Mouse (Mus musculus) E14TG2a.4 (cell line): ENCODE data around the gene Nelfb.
A peak's percentile ranks its signal among the peaks of the same experiment; 100 is the strongest.

ENCODE experiments used
- H3K27me3 ChIP-seq: 2 replicates; pipeline ENCODE4 v1.6.1; 2014; ENCODE audit warnings: low read length, control low read depth; ENCODE audit not compliant: insufficient read depth
- H3K36me3 ChIP-seq: 2 replicates; pipeline ENCODE4 v1.6.1; 2014; ENCODE audit warnings: low read length, control low read depth; ENCODE audit not compliant: insufficient read depth
- H3K4me1 ChIP-seq: replicated peaks from 2 replicates; pipeline ENCODE4 v1.6.1; 2014; ENCODE audit warnings: low read depth, low read length, control low read depth
- H3K4me3 ChIP-seq: replicated peaks from 2 replicates; pipeline ENCODE4 v1.5.1; 2014; ENCODE audit warnings: mild to moderate bottlenecking, low read length
- H3K9me3 ChIP-seq: 2 replicates; pipeline ENCODE4 v1.6.1; 2014; ENCODE audit warnings: low read length, control low read depth
- CTCF ChIP-seq: conservative IDR thresholded peaks from 2 replicates; pipeline ENCODE4 v1.5.1; 2014; ENCODE audit warnings: low read length
- NANOG ChIP-seq: IDR thresholded peaks from 2 replicates; pipeline ENCODE4 v1.6.1; 2014; ENCODE audit warnings: borderline replicate concordance, low read length, mixed read lengths
- POU5F1 ChIP-seq: IDR thresholded peaks from 2 replicates; pipeline ENCODE4 v1.6.1; 2014; ENCODE audit warnings: low read length, borderline replicate concordance

Nelfb gene

DNA sequence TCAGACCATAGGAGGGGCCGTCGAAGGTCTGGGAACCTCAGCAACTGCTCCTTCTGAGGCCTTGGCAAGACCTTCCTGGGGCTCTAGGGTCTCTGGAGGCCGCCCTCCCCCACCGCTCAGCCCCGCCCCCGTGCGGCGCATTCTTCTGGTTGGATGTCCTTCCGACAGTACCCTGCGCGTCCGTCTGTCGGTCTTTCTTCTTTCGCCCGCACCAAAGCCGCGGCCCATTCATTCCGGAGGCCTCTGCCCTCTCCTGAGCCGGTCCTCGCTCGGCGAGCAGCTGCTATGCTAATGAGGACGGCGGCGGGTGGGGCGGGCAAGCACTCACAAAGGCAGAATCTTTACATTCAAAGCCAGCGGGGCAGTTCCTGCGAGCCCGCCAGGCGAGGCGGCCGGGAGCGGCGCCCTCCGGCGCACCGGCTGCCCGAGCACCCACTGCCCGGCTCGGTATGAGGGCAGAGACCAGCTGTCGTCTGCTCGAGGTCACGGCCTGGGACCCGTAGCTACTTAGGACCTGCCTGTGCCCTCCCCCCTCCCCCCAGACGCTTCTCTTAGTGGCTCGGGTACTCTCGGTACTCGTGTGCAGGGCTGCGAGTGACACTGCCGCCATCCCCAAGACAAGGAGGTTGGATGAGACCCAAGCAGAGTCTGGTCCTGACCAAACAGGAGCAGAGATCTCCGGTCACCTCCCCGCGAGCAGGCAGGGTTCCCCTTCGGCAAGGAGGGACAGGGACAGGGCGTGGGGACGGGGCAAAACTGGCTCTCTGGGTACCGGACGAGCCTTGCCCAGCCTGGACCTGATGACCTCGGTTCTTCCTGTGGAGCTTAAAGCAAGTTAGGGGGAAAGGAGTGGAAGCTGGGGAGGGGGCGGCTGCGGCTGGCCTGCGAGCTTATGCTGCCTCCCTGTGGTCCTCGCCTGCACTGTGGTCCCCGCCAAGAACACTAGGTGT lies 25.4 kb downstream of the Nelfb start:
- Histone ChIP-seq H3K4me1 (peaks cover 40% of the 10 kb centered on the region), H3K9me3 (no peaks in the 10 kb centered on the region), H3K36me3 (no peaks in the 10 kb centered on the region), H3K27me3 (peaks cover 70% of the 10 kb centered on the region), H3K4me3 (peak overlapping the region; percentile 80)
- peak; percentile 23; the same call in 1 of the 2 replicates for TF ChIP-seq CTCF
- no peak for TF ChIP-seq POU5F1
- no peak for TF ChIP-seq NANOG

DNA sequence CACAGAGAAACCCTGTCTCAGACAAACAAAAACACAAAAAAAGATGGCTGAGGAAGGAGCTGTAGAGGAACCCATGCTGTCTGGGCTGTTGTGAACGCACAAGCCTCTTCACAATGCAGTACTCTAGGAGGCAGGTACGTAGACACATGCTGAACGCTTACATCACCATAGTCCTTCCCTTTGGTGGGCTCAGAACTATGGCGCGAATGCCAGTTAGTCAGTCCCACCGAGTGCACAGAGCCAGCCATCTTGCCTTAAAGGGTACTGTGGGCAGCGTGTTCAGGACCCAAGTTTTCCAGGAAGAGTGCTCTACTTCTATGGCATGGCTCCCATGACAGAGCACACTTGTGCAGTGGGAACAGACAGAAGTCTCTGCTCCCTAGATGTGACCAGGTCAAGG lies 26.8 kb downstream of the Nelfb start:
- no peaks in the 10 kb centered on the region for H3K36me3 ChIP-seq
- H3K4me1 ChIP-seq = peaks cover 49% of the 10 kb centered on the region
- TF ChIP-seq NANOG (no peak), POU5F1 (no peak), CTCF (no peak)
- no peak overlapping the region for H3K4me3 ChIP-seq
- H3K27me3 ChIP-seq = peaks cover 79% of the 10 kb centered on the region
- H3K9me3 ChIP-seq = no peaks in the 10 kb centered on the region

DNA sequence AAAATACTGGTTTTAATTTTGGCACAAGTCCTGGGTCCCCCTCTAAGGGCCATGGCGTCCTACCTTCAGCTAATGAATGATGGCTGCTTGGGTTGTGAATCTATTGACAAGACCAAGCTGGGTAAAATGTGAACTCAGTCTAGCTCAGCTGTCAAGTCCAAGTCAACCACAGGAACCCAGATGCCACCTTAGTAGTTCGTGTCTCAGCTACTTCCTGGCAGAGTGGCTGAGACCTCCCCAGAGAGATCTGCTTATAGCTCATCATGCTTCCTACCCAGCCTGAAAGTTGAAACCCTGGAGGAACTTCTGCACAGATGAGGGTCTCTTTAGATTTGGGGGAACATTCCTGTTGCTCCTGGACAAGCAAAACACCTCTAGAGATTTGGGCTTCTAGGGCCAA lies 28.0 kb downstream of the Nelfb start:
- Histone ChIP-seq H3K36me3 (no peaks in the 10 kb centered on the region), H3K9me3 (no peaks in the 10 kb centered on the region), H3K4me1 (peaks cover 57% of the 10 kb centered on the region), H3K27me3 (peaks cover 90% of the 10 kb centered on the region), H3K4me3 (no peak overlapping the region)
- TF ChIP-seq NANOG = no peak
- TF ChIP-seq POU5F1 = no peak
- TF ChIP-seq CTCF = no peak

DNA sequence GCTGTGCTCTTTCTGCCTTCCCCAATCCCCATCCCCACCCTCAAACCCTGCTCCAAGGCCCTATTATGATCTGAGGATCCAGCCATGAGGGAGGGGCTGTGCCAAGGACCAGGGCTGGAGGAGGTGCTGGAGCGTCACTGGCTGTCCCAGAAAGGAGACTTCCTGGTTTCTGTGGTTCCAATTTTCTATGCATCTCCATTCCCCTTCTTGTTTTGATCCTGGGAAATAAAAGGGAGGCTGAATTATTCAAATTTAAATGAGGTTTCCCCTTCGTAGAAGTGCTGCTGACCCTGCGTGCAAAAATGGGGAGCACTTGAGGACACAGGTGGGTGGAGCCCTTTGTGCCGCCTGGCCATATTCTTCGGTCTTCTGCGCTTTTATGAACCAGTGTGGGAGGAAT lies 28.6 kb downstream of the Nelfb start:
- peaks cover 92% of the 10 kb centered on the region for H3K27me3 ChIP-seq

DNA sequence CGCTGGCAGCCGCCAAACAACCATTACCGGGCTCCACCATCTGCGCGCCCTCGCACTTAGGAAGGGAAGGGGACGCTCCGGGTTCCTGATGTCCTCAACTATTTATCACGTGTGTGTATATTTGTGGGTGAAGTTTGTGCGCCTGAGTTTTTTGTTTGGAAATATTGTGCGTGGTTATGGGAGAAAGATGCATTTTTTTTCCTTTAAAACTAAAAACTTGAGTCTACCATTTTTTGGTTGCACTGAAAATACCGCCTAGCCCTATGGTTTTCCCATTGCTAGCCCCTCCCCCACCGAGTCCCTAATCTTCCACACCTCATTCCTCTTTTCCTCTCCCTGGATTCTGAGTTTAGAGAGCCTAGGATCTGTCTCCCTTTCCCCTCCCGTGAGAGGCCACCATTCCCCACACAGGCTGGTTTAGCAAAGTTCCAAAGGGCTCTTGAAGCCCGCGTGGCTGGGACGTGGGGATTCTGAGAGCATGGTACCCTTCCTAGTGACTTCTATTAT lies 29.3 kb downstream of the Nelfb start:
- peaks cover 93% of the 10 kb centered on the region for H3K27me3 ChIP-seq
- TF ChIP-seq NANOG (no peak), CTCF (no peak), POU5F1 (no peak)

More for the DNA sequence above, 28.6 kb downstream of the Nelfb start:
- Histone ChIP-seq H3K36me3 (no peaks in the 10 kb centered on the region), H3K9me3 (no peaks in the 10 kb centered on the region), H3K4me1 (peaks cover 60% of the 10 kb centered on the region), H3K4me3 (0 out of 2 replicates have a peak overlapping the region, but pooled peaks have one; percentile 86)
- no peak for TF ChIP-seq POU5F1
- no peak for TF ChIP-seq NANOG
- no peak for TF ChIP-seq CTCF

DNA sequence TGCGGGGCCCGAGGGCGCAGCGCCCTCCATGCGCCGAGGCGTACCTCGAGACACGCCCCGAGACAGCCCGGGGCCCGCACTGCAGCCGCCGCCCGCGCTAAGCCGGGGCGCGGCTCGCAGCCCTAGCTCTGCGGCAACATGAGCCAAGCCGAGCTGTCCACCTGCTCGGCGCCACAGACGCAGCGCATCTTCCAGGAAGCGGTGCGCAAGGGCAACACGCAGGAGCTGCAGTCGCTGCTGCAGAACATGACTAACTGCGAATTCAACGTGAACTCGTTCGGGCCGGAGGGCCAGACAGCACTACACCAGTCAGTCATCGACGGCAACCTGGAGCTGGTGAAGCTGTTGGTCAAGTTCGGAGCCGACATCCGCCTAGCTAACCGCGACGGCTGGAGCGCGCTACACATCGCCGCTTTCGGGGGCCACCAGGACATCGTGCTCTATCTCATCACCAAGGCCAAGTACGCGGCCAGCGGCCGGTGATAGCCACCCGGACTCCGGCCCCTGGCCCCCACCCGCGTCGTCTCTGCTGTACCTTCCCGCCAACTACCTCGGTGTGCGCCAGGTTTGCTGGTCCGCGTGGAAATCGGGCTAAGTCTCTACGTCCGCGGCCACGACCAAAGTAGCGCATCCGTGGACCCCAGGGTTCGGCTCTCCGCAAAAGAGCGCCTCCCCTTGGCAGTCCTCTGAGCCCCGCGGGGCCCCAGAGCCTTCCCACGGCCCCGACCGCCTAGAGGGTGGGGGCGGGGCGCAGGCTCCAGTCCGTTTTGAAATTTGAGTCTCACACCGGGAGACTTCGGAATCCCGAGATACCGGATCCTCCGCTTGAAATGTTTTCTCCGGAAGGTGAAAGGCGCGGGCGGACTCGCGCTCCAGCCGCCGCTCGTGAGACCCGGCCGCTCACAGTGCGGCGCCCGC lies 30.1 kb downstream of the Nelfb start:
- TF ChIP-seq NANOG = no peak
- TF ChIP-seq CTCF = no peak
- no peak for TF ChIP-seq POU5F1
- Histone ChIP-seq H3K9me3 (no peaks in the 10 kb centered on the region), H3K4me1 (peaks cover 59% of the 10 kb centered on the region), H3K36me3 (no peaks in the 10 kb centered on the region), H3K4me3 (peak overlapping the region; percentile 86), H3K27me3 (peaks cover 93% of the 10 kb centered on the region)

More for the DNA sequence above, 29.3 kb downstream of the Nelfb start:
- Histone ChIP-seq H3K4me3 (peak overlapping the region; percentile 86), H3K4me1 (peaks cover 66% of the 10 kb centered on the region), H3K36me3 (no peaks in the 10 kb centered on the region), H3K9me3 (no peaks in the 10 kb centered on the region)

DNA sequence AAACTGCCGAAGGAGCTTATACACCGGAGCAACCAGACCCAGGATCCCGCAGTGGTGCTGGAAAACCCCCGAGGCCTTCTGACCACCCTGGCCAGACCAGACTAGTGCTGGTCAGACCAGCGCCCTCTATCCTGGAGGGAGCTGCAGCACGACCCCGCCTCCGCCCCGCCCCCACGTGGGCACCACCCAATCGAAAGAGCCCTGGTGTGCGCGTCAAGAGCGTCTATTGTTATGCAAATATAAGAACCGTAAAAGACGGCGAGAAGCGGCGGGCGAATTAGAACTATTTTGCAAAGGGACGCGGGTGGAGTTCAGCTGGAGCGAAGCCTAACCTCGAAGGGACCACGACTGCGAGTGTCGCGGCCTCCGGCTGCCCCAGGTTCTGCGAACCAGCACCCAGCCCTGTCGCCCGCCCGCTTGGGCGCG lies 30.8 kb downstream of the Nelfb start, which contains the start of gene Nrarp:
Nrarp (plus strand) TSS at position 281 of the 426 bp plus-strand sequence.
- Histone ChIP-seq H3K4me1 (peaks cover 57% of the 10 kb centered on the region), H3K4me3 (peak within 1 kb of the TSS; percentile 86), H3K9me3 (no peaks in the 10 kb centered on the region), H3K27me3 (peaks cover 93% of the 10 kb centered on the region), H3K36me3 (no peaks in the 10 kb centered on the region)
- TF ChIP-seq NANOG (no peak), POU5F1 (peak; percentile 96), CTCF (no peak)
